Mouse (Mus musculus): ENCODE measurements at regions not wholly inside any gene's neighbourhood (a gene's known extent, or its start where the extent isn't known, plus 50 kb on each side); places are given as distances from the start of the nearest gene placed in this dataset.
A peak's percentile ranks its signal among the peaks of the same experiment; 100 is the strongest.

DNA sequence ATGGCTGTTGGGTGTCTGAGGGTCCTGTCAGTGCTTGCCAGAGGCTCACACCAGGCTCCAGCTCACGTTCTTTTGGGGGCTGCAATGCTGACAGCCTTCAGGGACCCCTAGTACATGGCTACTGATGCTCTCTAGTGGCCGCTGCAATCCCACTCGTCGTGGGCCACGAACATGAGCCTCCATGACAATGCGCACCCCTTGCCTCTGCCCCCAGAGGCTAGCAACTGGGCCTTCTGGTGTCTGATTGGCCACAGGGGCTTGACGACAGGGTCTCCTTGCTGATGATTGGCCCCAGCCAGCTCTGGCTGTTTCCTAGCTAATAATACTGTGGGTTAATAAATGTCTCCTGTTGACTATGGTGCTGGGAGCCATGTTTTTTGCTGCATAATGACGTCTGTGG lies 61.1 kb downstream of the Rtl1 start:
- 62% methylated on average over 8 of the region's 8 CpGs for WGBS (ENCODE audit: insufficient replicate concordance)
- H3K4me3 ChIP-seq: no peak overlapping the region
- H3K4me2 ChIP-seq: no peak overlapping the region
- H3K36me3 ChIP-seq: peaks cover 6% of the 10 kb centered on the region; the same call in 1 of the 2 replicates
- peaks cover 32% of the 10 kb centered on the region for H3K27me3 ChIP-seq (replicated peaks)
- H3K27ac ChIP-seq: peak overlapping the region; percentile 25; the same call in 1 of the 2 replicates
- ATAC-seq: peak; percentile 31; the same call in 1 of the 2 replicates
- peaks cover 17% of the 10 kb centered on the region for H3K4me1 ChIP-seq
- peaks cover 17% of the 10 kb centered on the region for H3K9me3 ChIP-seq (replicated peaks)
- H3K9ac ChIP-seq: no peak overlapping the region

DNA sequence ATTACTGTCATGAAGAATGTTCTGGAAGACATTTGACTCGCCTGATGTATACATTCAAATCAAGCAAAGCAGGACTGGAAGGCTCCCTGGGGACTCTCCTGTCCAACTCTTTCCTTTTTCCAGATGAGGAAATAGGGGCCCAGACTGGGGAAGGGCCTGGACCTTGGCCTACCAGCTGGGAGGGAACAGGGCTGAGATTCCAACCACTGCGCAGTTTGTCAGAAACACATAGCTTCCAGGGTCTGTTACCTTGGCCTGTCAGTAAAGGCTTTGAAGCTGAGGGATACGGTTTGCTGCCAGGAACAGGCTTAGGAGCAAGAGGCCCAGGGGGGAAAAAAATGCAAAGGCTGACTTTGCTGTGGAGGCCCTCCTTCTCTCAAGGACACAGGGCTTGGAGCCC lies 61.5 kb downstream of the Rtl1 start:
- peak overlapping the region; percentile 25; the same call in 1 of the 2 replicates for H3K27ac ChIP-seq
- H3K9ac ChIP-seq: no peak overlapping the region
- no peak overlapping the region for H3K4me2 ChIP-seq
- peaks cover 17% of the 10 kb centered on the region for H3K4me1 ChIP-seq
- H3K4me3 ChIP-seq: no peak overlapping the region
- peaks cover 17% of the 10 kb centered on the region for H3K9me3 ChIP-seq (replicated peaks)
- H3K36me3 ChIP-seq: peaks cover 6% of the 10 kb centered on the region; the same call in 1 of the 2 replicates
- WGBS (ENCODE audit: insufficient replicate concordance): 79% methylated on average over 3 of the region's 3 CpGs
- peaks cover 32% of the 10 kb centered on the region for H3K27me3 ChIP-seq (replicated peaks)
- ATAC-seq: no peak

DNA sequence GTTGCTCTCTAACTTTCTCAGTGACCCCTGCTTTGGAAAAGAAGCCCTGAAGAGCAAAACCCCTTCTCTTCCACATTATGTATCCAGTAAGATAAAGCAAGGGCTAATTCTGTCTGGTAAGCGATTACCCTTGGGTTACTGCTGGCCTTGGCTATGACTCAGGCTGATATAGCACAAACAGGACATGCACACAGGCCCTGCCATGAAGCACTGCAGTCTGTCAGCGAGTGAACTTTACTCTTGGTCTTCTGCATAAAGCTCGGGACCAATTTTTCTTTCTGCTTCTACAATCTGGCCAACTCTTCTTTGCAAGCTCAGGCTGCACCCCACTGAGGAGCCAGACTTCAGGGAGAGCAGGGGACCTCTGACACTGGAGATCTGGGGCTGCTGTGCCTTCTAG lies 63.6 kb downstream of the Rtl1 start:
- Histone ChIP-seq H3K9ac (no peak overlapping the region), H3K9me3 (replicated peaks) (peaks cover 13% of the 10 kb centered on the region), H3K27me3 (replicated peaks) (peaks cover 41% of the 10 kb centered on the region), H3K4me1 (peaks cover 32% of the 10 kb centered on the region), H3K4me2 (no peak overlapping the region), H3K4me3 (no peak overlapping the region), H3K36me3 (0 out of 2 replicates have a peak, but pooled peaks cover 6% of the 10 kb centered on the region), H3K27ac (0 out of 2 replicates have a peak overlapping the region, but pooled peaks have one; percentile 28)
- 48% methylated on average over 3 of the region's 3 CpGs for WGBS (ENCODE audit: insufficient replicate concordance)
- ATAC-seq: no peak

DNA sequence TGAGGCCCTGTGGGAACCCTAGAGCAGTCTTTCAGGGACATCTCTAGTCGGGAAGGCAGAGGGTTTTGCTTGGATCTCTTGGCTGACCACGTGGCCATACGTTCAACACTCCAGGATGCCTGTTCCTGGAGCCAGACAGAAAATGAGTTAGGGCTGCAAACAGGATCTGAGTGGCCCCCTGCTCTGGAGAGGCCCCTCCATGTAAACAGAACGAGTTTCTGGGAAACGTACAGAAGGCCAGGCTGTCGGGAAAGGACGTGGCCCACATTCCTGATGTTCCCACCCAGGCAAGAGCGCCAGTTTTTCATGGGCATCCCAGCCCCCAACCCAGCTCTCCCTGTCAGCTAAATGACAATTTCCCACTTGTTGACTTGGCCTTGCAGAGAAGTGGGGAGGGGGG lies 67.7 kb downstream of the Rtl1 start:
- Histone ChIP-seq H3K27me3 (replicated peaks) (peaks cover 57% of the 10 kb centered on the region), H3K36me3 (no peaks in the 10 kb centered on the region), H3K4me3 (no peak overlapping the region), H3K9me3 (replicated peaks) (peaks cover 1% of the 10 kb centered on the region; the same call in 1 of the 2 replicates), H3K27ac (peak overlapping the region; percentile 52), H3K4me1 (peaks cover 50% of the 10 kb centered on the region), H3K4me2 (no peak overlapping the region), H3K9ac (no peak overlapping the region)
- no peak for ATAC-seq
- WGBS (ENCODE audit: insufficient replicate concordance): 40% methylated on average over 8 of the region's 8 CpGs

DNA sequence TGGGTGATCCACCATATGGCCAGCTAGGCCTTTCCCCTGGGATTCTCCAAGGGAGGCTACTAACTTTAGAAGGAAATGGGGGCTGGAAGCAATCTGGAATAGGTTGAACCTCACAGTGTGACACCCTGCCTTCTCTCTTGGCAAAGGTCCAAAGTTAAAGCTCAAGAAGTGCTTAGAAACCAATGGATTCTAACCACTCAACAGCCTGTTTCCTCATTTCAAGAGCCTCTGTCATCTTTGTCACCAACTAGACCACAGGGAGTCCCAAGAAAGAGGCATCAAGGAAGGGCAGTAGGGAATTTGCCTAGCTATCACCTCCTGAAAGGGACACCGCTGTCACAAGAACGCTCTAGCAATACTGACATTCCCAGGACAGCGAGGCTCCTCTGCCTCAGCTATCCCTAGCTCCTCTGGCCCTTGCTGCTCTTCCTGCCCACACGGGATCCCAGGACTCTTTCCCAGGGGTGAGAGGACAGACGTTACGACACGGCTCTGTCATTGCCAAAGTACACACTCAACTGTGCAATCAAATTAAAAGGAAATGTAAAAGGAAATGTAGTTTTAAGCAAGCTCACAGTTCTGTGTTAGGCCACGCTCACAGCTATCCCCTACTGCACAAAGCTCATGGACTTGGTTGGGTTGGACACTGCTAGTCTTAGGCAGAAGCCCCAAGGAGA lies 68.6 kb downstream of the Rtl1 start:
- Histone ChIP-seq H3K9me3 (replicated peaks) (peaks cover 7% of the 10 kb centered on the region; the same call in 1 of the 2 replicates), H3K27me3 (replicated peaks) (peaks cover 60% of the 10 kb centered on the region), H3K4me2 (no peak overlapping the region), H3K4me3 (no peak overlapping the region), H3K36me3 (no peaks in the 10 kb centered on the region), H3K9ac (no peak overlapping the region), H3K4me1 (peaks cover 46% of the 10 kb centered on the region), H3K27ac (peak overlapping the region; percentile 52)
- no peak for ATAC-seq
- WGBS (ENCODE audit: insufficient replicate concordance): 52% methylated on average over 8 of the region's 8 CpGs

DNA sequence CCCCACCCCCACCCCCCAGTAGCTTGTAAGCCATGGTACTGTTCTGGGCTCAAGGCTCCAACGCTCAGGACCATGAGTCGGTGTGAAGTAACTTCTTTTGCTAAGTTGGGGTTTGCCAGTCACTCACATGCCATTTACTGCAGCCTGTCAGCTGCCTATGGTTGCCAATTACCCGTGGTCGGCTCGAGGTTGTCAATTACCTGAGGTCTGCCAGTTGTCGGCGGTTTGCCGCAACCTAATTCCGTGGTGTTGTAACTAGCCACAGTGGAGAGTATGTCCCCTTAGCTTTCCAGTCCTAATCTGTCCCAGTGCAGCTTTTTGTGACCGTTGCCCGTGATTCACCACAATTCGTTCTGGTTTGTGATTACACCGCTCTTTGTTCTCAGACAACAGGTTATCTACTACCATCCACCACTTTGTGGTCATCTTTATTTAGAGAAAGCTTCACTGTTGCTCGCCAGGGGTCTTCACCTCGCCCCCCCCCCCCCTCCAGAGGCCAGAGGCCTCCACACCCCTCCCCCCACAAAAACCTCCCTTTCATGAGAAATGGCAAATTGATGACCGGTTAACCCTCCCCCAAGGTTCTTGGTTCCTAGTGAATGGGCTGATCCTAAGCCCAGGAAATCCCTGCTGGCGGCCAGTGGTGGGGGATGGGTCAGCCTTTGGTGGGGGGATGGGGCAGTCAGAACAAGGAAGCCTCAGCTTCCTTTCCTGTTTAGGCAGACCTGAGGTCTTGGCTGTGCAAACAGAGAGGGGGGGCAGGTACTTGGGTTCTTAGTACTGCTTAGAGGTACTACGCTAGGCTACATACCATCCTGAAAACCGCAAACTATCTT lies 69.7 kb downstream of the Rtl1 start:
- Histone ChIP-seq H3K9me3 (replicated peaks) (peaks cover 8% of the 10 kb centered on the region; the same call in 1 of the 2 replicates), H3K4me1 (peaks cover 46% of the 10 kb centered on the region), H3K4me2 (0 out of 2 replicates have a peak overlapping the region, but pooled peaks have one; percentile 4), H3K9ac (no peak overlapping the region), H3K4me3 (no peak overlapping the region), H3K36me3 (no peaks in the 10 kb centered on the region), H3K27me3 (replicated peaks) (peaks cover 60% of the 10 kb centered on the region), H3K27ac (no peak overlapping the region)
- 29% methylated on average over 19 of the region's 19 CpGs for WGBS (ENCODE audit: insufficient replicate concordance)
- no peak for ATAC-seq

DNA sequence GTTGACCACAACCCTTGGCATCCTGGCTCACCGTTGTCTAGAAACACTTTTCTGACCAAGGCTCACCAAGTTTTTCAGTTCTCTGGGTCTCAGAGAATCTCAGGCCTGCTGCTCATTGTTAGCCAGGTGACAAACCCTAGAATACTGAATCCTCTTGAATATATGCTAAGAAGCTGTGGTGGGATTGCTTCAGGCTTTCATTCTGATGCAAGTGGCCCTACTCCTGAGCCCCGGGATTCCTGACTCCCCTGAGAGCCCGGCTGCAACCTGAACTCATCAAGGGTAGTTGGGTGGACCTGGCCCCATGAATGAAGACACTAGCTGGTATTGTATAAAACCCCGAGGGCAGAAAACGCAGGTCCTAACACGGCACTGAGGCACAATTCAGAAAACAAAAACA lies 70.6 kb downstream of the Rtl1 start:
- no peaks in the 10 kb centered on the region for H3K36me3 ChIP-seq

DNA sequence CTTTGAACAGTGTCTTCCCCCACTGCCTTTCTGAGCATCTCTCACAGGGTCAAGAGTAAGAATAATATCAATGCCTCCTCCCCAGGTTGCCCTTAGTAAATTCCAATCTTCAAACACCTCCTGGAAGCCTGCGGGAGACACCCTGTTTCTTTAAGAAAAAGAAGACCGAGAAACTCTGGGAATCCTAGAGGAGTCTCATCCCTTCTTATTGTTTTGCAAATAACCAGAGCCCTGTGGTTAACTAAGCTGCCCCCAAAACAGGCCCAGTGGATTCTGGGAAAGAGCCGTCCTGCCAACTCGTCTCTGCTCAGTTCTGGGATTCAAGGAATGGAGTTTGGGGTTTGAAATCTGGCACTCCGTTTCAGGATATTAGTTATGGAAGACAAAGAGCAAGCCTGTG lies 71.2 kb downstream of the Rtl1 start:
- no peak for ATAC-seq
- Histone ChIP-seq H3K9me3 (replicated peaks) (peaks cover 8% of the 10 kb centered on the region; the same call in 1 of the 2 replicates), H3K4me2 (no peak overlapping the region), H3K36me3 (no peaks in the 10 kb centered on the region), H3K4me3 (no peak overlapping the region), H3K27ac (no peak overlapping the region), H3K9ac (no peak overlapping the region), H3K27me3 (replicated peaks) (peaks cover 60% of the 10 kb centered on the region), H3K4me1 (peaks cover 37% of the 10 kb centered on the region)
- WGBS (ENCODE audit: insufficient replicate concordance): 38% methylated on average over 5 of the region's 5 CpGs

More for the DNA sequence above, 70.6 kb downstream of the Rtl1 start:
- H3K4me2 ChIP-seq: no peak overlapping the region
- 51% methylated on average over 6 of the region's 6 CpGs for WGBS (ENCODE audit: insufficient replicate concordance)
- no peak overlapping the region for H3K27ac ChIP-seq
- H3K27me3 ChIP-seq (replicated peaks): peaks cover 60% of the 10 kb centered on the region
- no peak for ATAC-seq
- peaks cover 8% of the 10 kb centered on the region; the same call in 1 of the 2 replicates for H3K9me3 ChIP-seq (replicated peaks)
- H3K4me1 ChIP-seq: peaks cover 37% of the 10 kb centered on the region
- H3K9ac ChIP-seq: no peak overlapping the region
- H3K4me3 ChIP-seq: no peak overlapping the region

DNA sequence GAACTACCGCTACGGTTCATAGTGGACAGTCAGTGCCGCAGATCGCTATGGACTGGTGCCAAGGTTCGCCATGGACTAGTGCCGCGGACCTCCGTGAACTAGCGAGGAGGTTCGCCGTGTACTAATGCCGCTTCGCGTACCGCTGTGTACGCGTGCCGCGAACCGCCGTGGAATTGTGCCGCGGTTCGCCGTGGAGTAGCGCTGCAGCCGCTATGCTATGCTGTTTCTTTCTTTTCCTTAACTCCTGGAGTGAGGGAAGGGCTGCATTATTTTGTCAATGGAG lies 71.9 kb downstream of the Rtl1 start:
- Histone ChIP-seq H3K4me2 (peak overlapping the region; percentile 52), H3K27ac (peak overlapping the region; percentile 54; the same call in 1 of the 2 replicates), H3K36me3 (no peaks in the 10 kb centered on the region), H3K9me3 (replicated peaks) (peaks cover 8% of the 10 kb centered on the region; the same call in 1 of the 2 replicates), H3K4me1 (peaks cover 37% of the 10 kb centered on the region), H3K4me3 (peak overlapping the region; percentile 10), H3K9ac (no peak overlapping the region), H3K27me3 (replicated peaks) (peaks cover 60% of the 10 kb centered on the region)
- 36% methylated on average over 27 of the region's 27 CpGs for WGBS (ENCODE audit: insufficient replicate concordance)
- ATAC-seq: no peak

DNA sequence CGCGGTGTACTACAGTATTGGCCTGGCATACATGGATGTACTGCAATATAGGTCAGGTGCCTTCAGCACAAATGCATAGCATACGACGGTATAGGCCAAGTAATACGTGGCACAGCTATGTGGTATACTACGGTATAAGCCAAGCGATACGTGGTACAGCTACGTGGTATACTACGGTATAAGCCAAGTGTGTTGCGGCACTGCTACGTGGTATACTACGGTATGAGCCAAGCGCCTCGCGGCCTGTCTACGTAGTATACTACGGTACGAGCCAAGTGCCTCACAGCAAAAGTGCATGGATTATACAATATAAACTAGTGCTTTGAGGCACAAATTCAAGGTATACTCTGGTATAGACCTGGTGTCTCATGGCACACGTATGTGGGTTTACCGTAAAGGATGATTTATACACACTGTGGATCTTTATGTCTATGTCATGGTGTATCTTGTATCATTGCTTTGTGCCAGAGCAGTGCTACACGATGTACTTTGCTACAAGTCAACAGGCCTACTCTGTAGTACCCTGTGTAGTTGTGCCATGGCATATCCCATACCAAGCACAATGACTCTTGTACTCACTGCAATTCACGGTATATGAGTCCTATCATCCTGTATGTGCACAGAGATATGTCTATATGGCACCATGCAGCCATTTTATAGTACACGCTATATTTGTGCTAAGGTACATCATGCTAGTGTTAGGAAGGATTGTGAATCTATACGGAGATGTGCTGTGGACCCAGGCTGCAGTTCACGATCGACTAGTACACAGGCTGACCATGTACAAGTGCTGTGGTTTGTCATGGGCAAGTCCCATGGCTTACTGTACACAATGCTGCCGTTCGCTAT lies 72.5 kb downstream of the Rtl1 start:
- ATAC-seq: peak; percentile 65
- Histone ChIP-seq H3K27ac (no peak overlapping the region; the same call in 1 of the 2 replicates), H3K4me1 (peaks cover 34% of the 10 kb centered on the region), H3K9me3 (replicated peaks) (peaks cover 8% of the 10 kb centered on the region; the same call in 1 of the 2 replicates), H3K36me3 (no peaks in the 10 kb centered on the region), H3K27me3 (replicated peaks) (peaks cover 55% of the 10 kb centered on the region), H3K9ac (no peak overlapping the region), H3K4me2 (peak overlapping the region; percentile 52), H3K4me3 (peak overlapping the region; percentile 10)
- WGBS (ENCODE audit: insufficient replicate concordance): 56% methylated on average over 29 of the region's 29 CpGs

DNA sequence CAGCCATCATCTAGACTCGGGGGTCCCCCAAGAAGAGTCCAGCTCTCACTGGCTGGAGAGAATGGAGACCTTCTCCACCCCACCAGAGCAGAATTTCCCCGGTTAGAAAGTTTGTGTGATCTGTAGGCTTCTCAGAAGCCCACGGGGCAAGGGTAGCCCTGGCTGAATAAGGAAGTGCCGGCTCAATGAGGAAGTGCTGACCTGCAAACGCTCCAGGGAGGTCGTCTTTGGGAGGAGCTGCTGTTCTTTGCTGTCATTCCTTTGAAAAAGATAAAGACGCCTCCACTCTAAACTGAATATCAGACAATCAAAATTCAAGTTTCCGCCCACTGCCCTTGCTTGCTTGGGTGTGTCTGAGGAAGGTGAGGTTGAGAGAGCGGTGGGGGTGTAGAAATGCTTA lies 73.0 kb downstream of the Dlk1 start:
- no peak overlapping the region for H3K4me3 ChIP-seq
- 29% methylated on average over 9 of the region's 9 CpGs for WGBS (ENCODE audit: insufficient replicate concordance)
- H3K27ac ChIP-seq: no peak overlapping the region
- H3K36me3 ChIP-seq: no peaks in the 10 kb centered on the region
- ATAC-seq: no peak
- H3K4me1 ChIP-seq: peaks cover 14% of the 10 kb centered on the region; the same call in 1 of the 2 replicates
- 0 out of 2 replicates have a peak overlapping the region, but pooled peaks have one; percentile 28 for H3K4me2 ChIP-seq
- peaks cover 8% of the 10 kb centered on the region; the same call in 1 of the 2 replicates for H3K9me3 ChIP-seq (replicated peaks)
- H3K27me3 ChIP-seq (replicated peaks): peaks cover 36% of the 10 kb centered on the region
- no peak overlapping the region for H3K9ac ChIP-seq
